Mouse (Mus musculus) bone marrow macrophage, adult 2 months (primary cell): Measurements from ENCODE around the gene Iapp.

Source experiments
- CTCF ChIP-seq: IDR thresholded peaks from 2 replicates; pipeline ENCODE4 v1.5.1; 2012; ENCODE audit warnings: low read depth, mild to moderate bottlenecking, low read length, moderate library complexity
- POLR2A ChIP-seq: IDR thresholded peaks from 2 replicates; pipeline ENCODE4 v1.6.1; 2012; ENCODE audit warnings: mild to moderate bottlenecking, low read depth, low read length, borderline replicate concordance

GRCm38 (mm10) chr6:142305076-142305475 is 6.9 kb downstream of the Iapp start:
- TF ChIP-seq CTCF (no peak), POLR2A (no peak)
